Mouse (Mus musculus) splenic B cell, adult 2 months (primary cell): ENCODE data around the gene Ankrd24.
"Not testable (repeated sequence)": the region's sequence is repeated elsewhere in the genome, so short reads cannot be mapped to it uniquely, and the experiment has no call there.

Experiments used
- DNase-seq: peaks from one replicate; pipeline ENCODE4 v3.0.0-alpha.2; 2011; ENCODE audit warnings: low read depth, low spot score
- H3K27me3 ChIP-seq: 2 replicates; pipeline ENCODE4 v1.6.1; 2012; ENCODE audit warnings: mild to moderate bottlenecking, low read length, moderate library complexity, mixed read lengths; ENCODE audit not compliant: control insufficient read depth, poor library complexity, insufficient read depth, severe bottlenecking
- H3K36me3 ChIP-seq: 2 replicates; pipeline ENCODE4 v1.6.1; 2012; ENCODE audit warnings: mild to moderate bottlenecking, low read length, moderate library complexity, mixed read lengths; ENCODE audit not compliant: control insufficient read depth, poor library complexity, insufficient read depth, severe bottlenecking

The Ankrd24 gene

DNA sequence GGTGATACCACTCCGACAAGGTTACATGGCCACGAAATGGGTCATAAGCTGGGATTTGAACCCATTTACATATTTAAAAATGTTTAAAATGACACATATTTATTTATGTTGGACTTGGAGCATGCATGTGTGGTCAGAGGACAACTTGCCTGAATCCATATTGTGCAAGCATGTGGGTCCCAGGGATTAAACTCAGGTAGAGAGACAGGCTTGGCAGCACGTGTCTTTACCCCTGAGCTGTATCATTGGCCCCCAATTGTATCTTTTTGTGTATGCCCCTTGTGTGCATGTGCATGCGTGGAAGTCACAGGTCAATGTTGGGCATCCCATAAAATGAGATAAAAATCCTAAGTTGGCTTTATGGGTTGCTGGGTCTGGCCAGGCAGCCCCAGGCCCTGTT, 17.1 kb downstream of the Ankrd24 start:
- Histone ChIP-seq H3K36me3 (no peaks in the 10 kb centered on the region), H3K27me3 (no peaks in the 10 kb centered on the region)
- DNase-seq: no peak

DNA sequence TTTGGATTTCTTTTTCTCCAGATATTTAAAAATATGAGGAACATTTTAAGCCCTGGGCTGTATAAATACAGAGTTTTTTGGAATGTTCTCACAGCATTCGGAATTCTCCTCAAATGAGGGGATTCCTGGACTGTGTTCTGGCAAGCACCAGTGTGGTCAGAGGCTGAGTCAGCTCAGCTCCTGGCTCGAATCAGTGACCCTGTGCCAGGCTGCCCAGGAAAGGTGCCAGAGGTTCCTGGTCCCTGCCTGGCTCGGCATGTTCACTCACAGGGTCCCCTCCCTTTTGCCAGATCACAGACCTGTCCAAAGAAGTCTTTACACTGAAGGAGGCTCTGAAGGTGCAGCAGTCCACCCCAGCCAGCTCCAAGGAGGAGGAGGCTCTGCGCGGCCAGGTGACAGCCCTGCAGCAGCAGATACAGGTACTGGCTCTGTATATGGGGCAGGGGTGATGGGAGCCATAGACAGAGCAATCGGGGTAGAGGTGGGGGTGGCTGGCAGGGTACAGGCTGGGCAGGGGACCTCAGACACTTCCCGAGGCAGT, 17.7 kb downstream of the Ankrd24 start:
- no peaks in the 10 kb centered on the region for H3K36me3 ChIP-seq
- no peaks in the 10 kb centered on the region for H3K27me3 ChIP-seq
- DNase-seq: no peak

DNA sequence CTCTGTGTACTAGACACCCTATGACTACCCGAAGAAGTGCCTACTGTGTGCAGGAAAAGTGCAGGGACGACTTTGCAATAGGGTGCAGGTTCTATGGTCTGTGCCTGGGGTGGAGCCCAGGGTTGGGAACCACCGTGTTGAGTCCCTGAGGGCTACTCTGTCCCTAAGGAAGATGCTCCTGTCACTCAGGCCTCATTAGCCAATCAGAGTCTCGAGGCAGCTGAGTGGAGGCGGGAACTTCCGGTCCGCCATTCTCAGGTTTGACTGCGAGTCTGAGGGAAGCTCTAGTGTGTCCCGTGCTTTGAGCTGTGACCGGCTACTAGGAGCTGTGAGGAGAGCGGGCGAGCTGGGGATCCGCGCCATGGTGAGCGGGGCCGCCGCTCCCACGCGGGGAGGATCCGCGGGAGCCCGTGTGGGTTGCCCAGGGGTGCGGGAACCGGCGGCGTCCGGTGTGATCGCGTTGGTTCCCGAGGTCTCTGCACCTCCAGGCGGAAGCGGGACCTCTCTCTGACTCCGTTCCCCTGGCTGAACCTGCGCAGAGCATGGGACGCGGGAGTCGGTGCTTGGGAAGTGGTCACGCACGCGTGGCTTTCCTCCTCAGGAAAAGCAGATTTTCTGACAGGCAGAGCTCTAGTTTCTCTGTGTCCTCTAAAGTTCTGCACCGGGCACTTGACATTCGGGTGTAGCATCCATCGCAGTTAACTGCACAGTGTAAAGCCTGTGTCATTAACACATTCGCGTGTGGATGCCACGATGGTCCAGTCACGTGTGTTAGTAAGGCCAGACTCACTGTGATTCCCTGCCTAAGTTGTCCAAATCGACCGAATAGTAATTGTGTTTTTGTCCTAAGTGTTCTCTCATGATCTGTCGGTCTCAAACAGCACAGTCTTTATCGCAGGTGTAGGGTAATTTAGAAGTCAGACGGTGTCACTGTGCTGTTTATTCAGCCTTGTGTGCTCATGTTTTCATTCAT, 20.7 kb downstream of the Ankrd24 start, which contains the start of gene Gm10778:
Gene Gm10778, plus strand, starts transcription at position 257 of the 973 bp plus-strand sequence.
- not testable (repeated sequence) for H3K27me3 ChIP-seq, H3K36me3 ChIP-seq
- peak; percentile 94 for DNase-seq

DNA sequence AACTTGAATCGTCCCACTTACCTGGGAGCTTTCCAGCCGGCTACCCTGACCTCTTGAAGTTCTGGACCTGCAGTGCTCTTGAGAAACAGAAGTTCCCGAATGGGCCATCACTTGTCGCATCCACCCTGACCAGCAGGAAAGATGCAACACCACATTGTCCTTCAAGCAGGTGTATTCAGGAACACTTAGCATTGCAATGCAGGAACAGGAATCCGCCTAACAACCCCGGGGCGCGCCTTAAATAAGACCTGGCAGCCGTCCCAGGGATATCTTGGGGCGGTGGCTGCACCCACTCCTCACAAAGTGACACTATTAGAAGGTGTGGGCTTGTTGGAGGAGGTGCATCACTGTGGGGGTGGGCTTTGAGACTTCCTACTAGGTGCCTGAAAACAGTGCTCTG, 26.8 kb downstream of the Ankrd24 start:
- Histone ChIP-seq H3K27me3 (no peaks in the 10 kb centered on the region), H3K36me3 (no peaks in the 10 kb centered on the region; the same call in 1 of the 2 replicates)
- DNase-seq: no peak

DNA sequence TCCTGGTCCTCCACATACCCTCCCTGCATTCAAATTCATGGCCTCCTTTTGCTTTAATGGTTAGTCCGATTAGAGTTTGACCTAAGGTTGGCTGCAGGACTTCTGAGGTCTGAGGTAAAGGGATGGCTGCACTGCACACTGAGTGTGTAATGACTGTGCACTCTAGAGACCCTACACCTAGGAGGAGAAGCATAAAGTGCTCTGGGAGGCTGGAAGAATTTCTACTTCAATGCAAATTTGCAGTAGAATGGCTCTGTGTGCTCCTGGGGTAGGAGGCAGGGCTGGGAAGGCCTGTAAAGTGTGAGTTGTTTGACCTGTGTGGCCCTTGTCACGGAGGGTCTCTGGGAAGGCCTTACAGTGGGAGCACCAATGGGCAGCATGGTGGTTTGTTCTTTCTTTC, 27.8 kb downstream of the Ankrd24 start:
- Histone ChIP-seq H3K36me3 (no peaks in the 10 kb centered on the region; the same call in 1 of the 2 replicates), H3K27me3 (no peaks in the 10 kb centered on the region)
- DNase-seq: no peak

DNA sequence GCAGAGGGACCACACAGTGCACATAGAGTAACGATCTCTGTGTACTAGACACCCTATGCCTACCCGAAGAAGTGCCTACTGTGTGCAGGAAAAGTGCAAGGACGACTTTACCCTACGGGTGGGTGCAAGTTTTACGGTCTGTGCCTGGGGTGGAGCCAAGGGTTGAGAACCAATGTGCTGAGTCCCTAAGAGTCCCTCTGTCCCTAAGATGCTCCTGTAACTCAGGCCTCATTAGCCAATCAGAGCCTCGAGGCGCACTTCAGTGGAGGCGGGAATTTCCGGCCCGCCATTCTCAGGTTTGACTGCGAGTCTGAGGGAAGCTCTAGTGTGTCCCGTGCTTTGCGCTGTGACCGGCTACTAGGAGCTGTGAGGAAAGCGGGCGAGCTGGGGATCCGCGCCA, 58.8 kb downstream of the Ankrd24 start:
- not testable (repeated sequence) for H3K36me3 ChIP-seq, DNase-seq, H3K27me3 ChIP-seq
